Mouse (Mus musculus): ENCODE measurements around the gene Krt77. TPM values are rescaled to one million over a fixed set of nuclear protein-coding genes. Genes with fewer than 3 reads are reported as not detected.
A peak's percentile ranks its signal among the peaks of the same experiment; 100 is the strongest.

The Krt77 gene
- total and polyA plus RNA-seq, 3 experiments, result not detected

GRCm38 (mm10) chr15:101902171-101903149, 33.0 kb upstream of the Krt77 start:
- DNase-seq (ENCODE audit: extremely low read depth), result no peak
- Histone ChIP-seq H3K4me1 (ENCODE audit: control insufficient read depth in 1 of 2, insufficient read depth in 2 of 2) (no peaks in the 10 kb centered on the region), H3K4me3 (replicated peaks in 1 of 3; ENCODE audit: low read depth in 2 of 3, low read length in 2 of 3, poor library complexity in 1 of 3) (no peak overlapping the region), H3K79me2 (replicated peaks; ENCODE audit: control insufficient read depth, extremely low read depth, insufficient read depth, poor library complexity, severe bottlenecking) (no peaks in the 10 kb centered on the region), H3K27ac (ENCODE audit: insufficient read depth, low read depth) (no peak overlapping the region), H3K9ac (ENCODE audit: insufficient read depth, low read depth) (no peak overlapping the region), H3K27me3 (replicated peaks) (peaks cover 97% of the 10 kb centered on the region), H3K4me2 (ENCODE audit: insufficient read depth, low read depth, poor library complexity, severe bottlenecking) (no peak overlapping the region), H3K36me3 (replicated peaks in 1 of 2; ENCODE audit: control insufficient read depth in 1 of 2, insufficient read depth in 1 of 2, low read length in 1 of 2) (no peaks in the 10 kb centered on the region), H3K9me3 (replicated peaks; ENCODE audit: low read length) (no peaks in the 10 kb centered on the region)
- TF ChIP-seq CHD2 (IDR thresholded peaks at IDR 0.05; ENCODE audit: low read length), result no peak
- no peak for TF ChIP-seq IRF4 (IDR thresholded peaks at IDR 0.05; ENCODE audit: low read depth, low read length)
- TF ChIP-seq RAD21 (IDR thresholded peaks at IDR 0.05; ENCODE audit: low read depth, low read length), result no peak; the same call in none of the 2 replicates
- peak; percentile 35 for TF ChIP-seq SMC3 (IDR thresholded peaks at IDR 0.05; ENCODE audit: low read depth, low read length)
- peak in 1 of 2 experiments; percentile 50; a peak in 2 of 4 replicates for TF ChIP-seq CTCF (conservative IDR thresholded peaks at IDR 0.05 in 1 of 2, IDR thresholded peaks at IDR 0.05 in 1 of 2; ENCODE audit: low read depth in 2 of 2, low read length in 2 of 2)
- no peak for TF ChIP-seq POLR2AphosphoS2 (IDR thresholded peaks at IDR 0.05; ENCODE audit: low read depth, low read length)
- TF ChIP-seq PAX5 (IDR thresholded peaks at IDR 0.05; ENCODE audit: low read length), result no peak
- no peak for TF ChIP-seq HCFC1 (IDR thresholded peaks at IDR 0.05; ENCODE audit: low read depth, low read length)
- in situ Hi-C loops (cut with MboI; ENCODE audit: low pct_ligation_motif_present, low pct_unique_long_range_greater_than_20kb, low sequenced_read_pairs) (no loop called here), dilution Hi-C loops (cut with MboI; ENCODE audit: extremely low pct_ligation_motif_present, extremely low pct_unique_long_range_greater_than_20kb, low sequenced_read_pairs) (no loop called here)

GRCm38 (mm10) chr15:101895216-101895615, 25.7 kb upstream of the Krt77 start:
- no peak overlapping the region for H3K4me2 ChIP-seq (ENCODE audit: insufficient read depth, low read depth, poor library complexity, severe bottlenecking)
- no peaks in the 10 kb centered on the region for H3K79me2 ChIP-seq (replicated peaks; ENCODE audit: control insufficient read depth, extremely low read depth, insufficient read depth, poor library complexity, severe bottlenecking)
- H3K4me3 ChIP-seq (replicated peaks in 1 of 3; ENCODE audit: low read depth in 2 of 3, low read length in 2 of 3, poor library complexity in 1 of 3), result no peak overlapping the region
- TF ChIP-seq KAT2A (IDR thresholded peaks at IDR 0.05; ENCODE audit: insufficient replicate concordance, low read length) (no peak), MEF2A (IDR thresholded peaks at IDR 0.05; ENCODE audit: borderline replicate concordance, low read depth, low read length) (no peak)
- peaks cover 96% of the 10 kb centered on the region for H3K27me3 ChIP-seq (replicated peaks)
- no peaks in the 10 kb centered on the region for H3K9me3 ChIP-seq (replicated peaks; ENCODE audit: low read length)
- H3K9ac ChIP-seq (ENCODE audit: insufficient read depth, low read depth), result no peak overlapping the region
- no peak overlapping the region for H3K27ac ChIP-seq (ENCODE audit: insufficient read depth, low read depth)
- H3K4me1 ChIP-seq (ENCODE audit: control insufficient read depth in 1 of 2, insufficient read depth in 2 of 2), result no peaks in the 10 kb centered on the region
- H3K36me3 ChIP-seq (replicated peaks in 1 of 2; ENCODE audit: control insufficient read depth in 1 of 2, insufficient read depth in 1 of 2, low read length in 1 of 2), result no peaks in the 10 kb centered on the region
- DNase-seq (ENCODE audit: extremely low read depth), result no peak
- in situ Hi-C loops (cut with MboI; ENCODE audit: low pct_ligation_motif_present, low pct_unique_long_range_greater_than_20kb, low sequenced_read_pairs), result no loop called here
- dilution Hi-C loops (cut with MboI; ENCODE audit: extremely low pct_ligation_motif_present, extremely low pct_unique_long_range_greater_than_20kb, low sequenced_read_pairs), result no loop called here

GRCm38 (mm10) chr15:101892820-101893219, 23.3 kb upstream of the Krt77 start, which contains the start of gene Krt76:
Gene Krt76, minus strand, starts transcription at chr15:101892920.
- dilution Hi-C loops (cut with MboI; ENCODE audit: extremely low pct_ligation_motif_present, extremely low pct_unique_long_range_greater_than_20kb, low sequenced_read_pairs), result no loop called here
- TF ChIP-seq USF1 (IDR thresholded peaks at IDR 0.05; ENCODE audit: low read depth, low read length) (no peak), MAFK (IDR thresholded peaks at IDR 0.05; ENCODE audit: insufficient replicate concordance, low read length) (no peak), ELF1 (IDR thresholded peaks at IDR 0.05; ENCODE audit: low read depth, low read length) (no peak), MAZ (IDR thresholded peaks at IDR 0.05; ENCODE audit: low read depth, low read length) (no peak), CHD1 (IDR thresholded peaks at IDR 0.05; ENCODE audit: low read depth, low read length) (no peak), ZC3H11A (IDR thresholded peaks at IDR 0.05; ENCODE audit: low read depth, low read length) (no peak), ZNF384 (IDR thresholded peaks at IDR 0.05; ENCODE audit: low read depth, low read length) (no peak), TBP (conservative IDR thresholded peaks at IDR 0.05; ENCODE audit: low read depth, low read length) (no peak), HCFC1 (IDR thresholded peaks at IDR 0.05; ENCODE audit: low read depth, low read length) (no peak), TCF12 (IDR thresholded peaks at IDR 0.05; ENCODE audit: low read depth, low read length) (no peak), USF2 (conservative IDR thresholded peaks at IDR 0.05; ENCODE audit: low read depth, low read length) (no peak), ZKSCAN1 (IDR thresholded peaks at IDR 0.05; ENCODE audit: borderline replicate concordance, low read depth, low read length) (no peak), MXI1 (IDR thresholded peaks at IDR 0.05; ENCODE audit: low read depth, low read length) (no peak), PAX5 (IDR thresholded peaks at IDR 0.05; ENCODE audit: low read length) (no peak), BHLHE40 (IDR thresholded peaks at IDR 0.05; ENCODE audit: low read depth, low read length) (no peak), POLR2AphosphoS2 (IDR thresholded peaks at IDR 0.05; ENCODE audit: low read depth, low read length) (no peak)
- no peak within 1 kb of the TSS for H3K9ac ChIP-seq (ENCODE audit: insufficient read depth, low read depth)
- in situ Hi-C loops (cut with MboI; ENCODE audit: low pct_ligation_motif_present, low pct_unique_long_range_greater_than_20kb, low sequenced_read_pairs), result no loop called here
- DNase-seq (ENCODE audit: extremely low read depth), result no peak
- H3K4me3 ChIP-seq (replicated peaks in 1 of 3; ENCODE audit: low read depth in 2 of 3, low read length in 2 of 3, poor library complexity in 1 of 3), result no peak within 1 kb of the TSS
- peaks cover 95% of the 10 kb centered on the region for H3K27me3 ChIP-seq (replicated peaks)
- no peak within 1 kb of the TSS for H3K4me2 ChIP-seq (ENCODE audit: insufficient read depth, low read depth, poor library complexity, severe bottlenecking)
- no peak within 1 kb of the TSS for H3K27ac ChIP-seq (ENCODE audit: insufficient read depth, low read depth)
- H3K9me3 ChIP-seq (replicated peaks; ENCODE audit: low read length), result no peaks in the 10 kb centered on the region
- H3K4me1 ChIP-seq (ENCODE audit: control insufficient read depth in 1 of 2, insufficient read depth in 2 of 2), result no peaks in the 10 kb centered on the region
- H3K79me2 ChIP-seq (replicated peaks; ENCODE audit: control insufficient read depth, extremely low read depth, insufficient read depth, poor library complexity, severe bottlenecking), result no peaks in the 10 kb centered on the region
- no peaks in the 10 kb centered on the region for H3K36me3 ChIP-seq (replicated peaks in 1 of 2; ENCODE audit: control insufficient read depth in 1 of 2, insufficient read depth in 1 of 2, low read length in 1 of 2)
